Mouse (Mus musculus) liver, postnatal 0 days (tissue): ENCODE measurements at regions not wholly inside any gene's neighbourhood (a gene's known extent, or its start where the extent isn't known, plus 50 kb on each side); places are given as distances from the start of the nearest gene placed in this dataset.

Experiments used
- ATAC-seq: fragments of 200-750 bp; cut with Nextera tagmentation; 2 replicates; pipeline ENCODE4 v1.8.0; 2017; ENCODE audit warnings: mild to moderate bottlenecking, moderate library complexity
- DNase-seq: peaks from one replicate; pipeline ENCODE4 v3.0.0-alpha.2; 2016
- H3K27ac ChIP-seq: fragments of 300-500 bp; sonication (generic); 2 replicates; pipeline ENCODE4 v1.5.1; 2014; ENCODE audit warnings: antibody characterized with exemption, moderate library complexity, mild to moderate bottlenecking, low read depth
- H3K27me3 ChIP-seq: fragments of 300-500 bp; sonication (generic); 2 replicates; pipeline ENCODE4 v1.6.1; 2014; ENCODE audit warnings: low read length, control low read depth, mixed read lengths; ENCODE audit not compliant: insufficient read depth
- H3K36me3 ChIP-seq: fragments of 300-500 bp; sonication (generic); replicated peaks from 2 replicates; pipeline ENCODE4 v1.6.1; 2014; ENCODE audit warnings: mild to moderate bottlenecking, control low read depth, low read length, moderate library complexity, mixed read lengths; ENCODE audit not compliant: insufficient read depth
- H3K4me1 ChIP-seq: fragments of 300-500 bp; sonication (generic); 2 replicates; pipeline ENCODE4 v1.6.1; 2014; ENCODE audit warnings: antibody characterized with exemption, mild to moderate bottlenecking, control low read depth; ENCODE audit not compliant: insufficient read depth
- H3K4me2 ChIP-seq: fragments of 300-500 bp; sonication (generic); 2 replicates; pipeline ENCODE4 v1.6.1; 2014; ENCODE audit warnings: low read depth, mild to moderate bottlenecking, low read length, moderate library complexity, mixed read lengths
- H3K4me3 ChIP-seq: fragments of 300-500 bp; sonication (generic); 2 replicates; pipeline ENCODE4 v1.5.1; 2014; ENCODE audit warnings: low read depth, low read length
- H3K9ac ChIP-seq: fragments of 300-500 bp; sonication (generic); replicated peaks from 2 replicates; pipeline ENCODE4 v1.6.1; 2014; ENCODE audit warnings: mild to moderate bottlenecking, moderate library complexity
- H3K9me3 ChIP-seq: fragments of 300-500 bp; sonication (generic); 2 replicates; pipeline ENCODE4 v1.6.1; 2016; ENCODE audit warnings: mild to moderate bottlenecking, control low read depth, low read length, mixed read lengths
- CTCF ChIP-seq: sonication (generic); IDR thresholded peaks from 2 replicates; pipeline ENCODE4 v1.5.1; 2016; ENCODE audit warnings: antibody characterized with exemption, low read depth
- EP300 ChIP-seq: IDR thresholded peaks from 2 replicates; pipeline ENCODE4 v1.6.1; 2016; ENCODE audit warnings: antibody characterized with exemption, low read depth, mild to moderate bottlenecking
- WGBS: fragments of 180-500 bp; shearing (Covaris S2); extraction: QIAGEN DNeasy Blood & Tissue Kit; methylation state at CpG from one replicate; pipeline ENCODE4 v1.1.7; 2014; ENCODE audit not compliant: insufficient replicate concordance; 5-methylcytosine and 5-hydroxymethylcytosine counted together

GRCm38 (mm10) chrX:12284741-12285140, 124.6 kb upstream of the Bcor start:
- 51% methylated on average over 4 of the region's 4 CpGs for WGBS
- no peak overlapping the region for H3K4me2 ChIP-seq
- DNase-seq (no peak), ATAC-seq (no peak)
- no peak overlapping the region for H3K27ac ChIP-seq
- H3K27me3 ChIP-seq, result 0 out of 2 replicates have a peak, but pooled peaks cover 3% of the 10 kb centered on the region
- no peaks in the 10 kb centered on the region for H3K36me3 ChIP-seq
- no peak overlapping the region for H3K9ac ChIP-seq
- TF ChIP-seq EP300, result no peak
- TF ChIP-seq CTCF, result no peak
- H3K9me3 ChIP-seq, result no peaks in the 10 kb centered on the region
- H3K4me1 ChIP-seq, result no peaks in the 10 kb centered on the region
- H3K4me3 ChIP-seq, result no peak overlapping the region

- no peak for DNase-seq
- Histone ChIP-seq H3K27me3 (0 out of 2 replicates have a peak, but pooled peaks cover 3% of the 10 kb centered on the region), H3K4me2 (0 out of 2 replicates have a peak overlapping the region, but pooled peaks have one; percentile 32), H3K4me3 (no peak overlapping the region), H3K9ac (no peak overlapping the region), H3K9me3 (no peaks in the 10 kb centered on the region), H3K27ac (peak overlapping the region; percentile 22; the same call in 1 of the 2 replicates), H3K36me3 (no peaks in the 10 kb centered on the region), H3K4me1 (no peaks in the 10 kb centered on the region)
- TF ChIP-seq EP300, result no peak
- TF ChIP-seq CTCF, result no peak
- 50% methylated on average over 5 of the region's 5 CpGs for WGBS
- ATAC-seq, result no peak
Measured at GRCm38 (mm10) chrX:12285141-12285540, 125.0 kb upstream of the Bcor start.

DNA sequence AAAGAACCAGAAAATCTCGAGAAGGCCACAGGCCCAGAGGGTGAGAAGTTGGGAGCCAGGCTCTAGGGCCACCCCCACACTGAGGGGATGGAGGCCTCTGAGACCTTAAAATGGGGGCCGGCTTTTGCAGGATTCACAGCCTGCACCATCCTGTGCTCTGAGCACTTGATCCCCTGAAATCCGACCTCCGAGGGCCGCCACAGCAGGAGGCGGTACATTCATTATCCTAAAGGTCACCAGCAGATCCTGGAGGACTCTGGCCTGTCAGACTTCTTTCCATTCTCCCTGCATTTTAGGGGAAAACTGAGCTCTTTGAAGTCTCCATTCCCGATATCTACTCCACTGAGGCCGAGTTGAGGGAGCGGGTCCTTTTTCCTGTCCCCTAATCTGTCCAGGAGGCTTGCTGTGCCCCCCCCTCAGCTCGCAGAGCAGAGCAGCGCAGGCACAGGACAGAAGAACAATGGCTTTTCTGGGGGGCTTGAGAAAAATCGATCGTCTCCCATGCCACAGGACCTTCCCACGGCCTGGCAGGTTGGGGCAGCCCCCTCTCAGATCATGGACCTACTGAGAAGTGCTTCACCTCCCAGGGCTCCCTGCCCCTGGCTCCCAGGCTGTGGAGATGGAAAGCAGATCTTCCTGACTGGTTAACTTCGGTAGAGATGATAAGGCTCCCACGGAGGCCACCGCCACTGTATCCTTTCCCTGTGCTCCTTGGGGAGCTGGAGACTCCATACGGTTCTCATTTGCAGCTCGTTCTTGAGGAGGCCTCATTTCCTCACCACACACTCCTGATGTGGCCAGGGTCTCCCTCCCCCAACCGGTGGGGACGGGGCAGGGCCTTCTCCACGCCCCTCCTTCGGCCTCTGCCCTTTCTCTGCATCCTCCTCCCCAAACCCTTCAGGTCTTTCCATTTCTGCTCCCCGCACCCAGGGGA, 126.1 kb upstream of the Bcor start:
- H3K36me3 ChIP-seq, result no peaks in the 10 kb centered on the region
- H3K9me3 ChIP-seq, result no peaks in the 10 kb centered on the region
- no peak overlapping the region for H3K4me2 ChIP-seq
- peak overlapping the region; percentile 74 for H3K27ac ChIP-seq
- whole genome bisulfite sequencing, result 47% methylated on average over 24 of the region's 24 CpGs
- H3K27me3 ChIP-seq, result 0 out of 2 replicates have a peak, but pooled peaks cover 3% of the 10 kb centered on the region
- no peak overlapping the region for H3K4me3 ChIP-seq
- no peak overlapping the region; the same call in 1 of the 2 replicates for H3K9ac ChIP-seq
- H3K4me1 ChIP-seq, result no peaks in the 10 kb centered on the region
- ATAC-seq (no peak), DNase-seq (no peak)
- TF ChIP-seq CTCF (no peak), EP300 (no peak)

GRCm38 (mm10) chrX:12286910-12287522, 126.9 kb upstream of the Bcor start:
- H3K4me1 ChIP-seq, result no peaks in the 10 kb centered on the region
- no peak overlapping the region for H3K4me2 ChIP-seq
- no peak overlapping the region for H3K4me3 ChIP-seq
- WGBS, result 31% methylated on average over 18 of the region's 18 CpGs
- no peaks in the 10 kb centered on the region for H3K9me3 ChIP-seq
- H3K27ac ChIP-seq, result peak overlapping the region; percentile 74
- H3K27me3 ChIP-seq, result 0 out of 2 replicates have a peak, but pooled peaks cover 3% of the 10 kb centered on the region
- TF ChIP-seq CTCF (peak; percentile 31; the same call in 1 of the 2 replicates), EP300 (no peak)
- no peak overlapping the region; the same call in 1 of the 2 replicates for H3K9ac ChIP-seq
- DNase-seq, result peak; percentile 25
- no peaks in the 10 kb centered on the region for H3K36me3 ChIP-seq
- peak; percentile 78 for ATAC-seq

GRCm38 (mm10) chrX:12287656-12288561, 127.8 kb upstream of the Bcor start:
- H3K27me3 ChIP-seq, result 0 out of 2 replicates have a peak, but pooled peaks cover 3% of the 10 kb centered on the region
- TF ChIP-seq CTCF (no peak), EP300 (no peak)
- no peak overlapping the region; the same call in 1 of the 2 replicates for H3K4me2 ChIP-seq
- 38% methylated on average over 16 of the region's 17 CpGs for WGBS
- H3K4me3 ChIP-seq, result no peak overlapping the region
- H3K9ac ChIP-seq, result no peak overlapping the region
- H3K27ac ChIP-seq, result peak overlapping the region; percentile 74
- ATAC-seq (no peak), DNase-seq (no peak)
- no peaks in the 10 kb centered on the region for H3K36me3 ChIP-seq
- H3K9me3 ChIP-seq, result no peaks in the 10 kb centered on the region
- no peaks in the 10 kb centered on the region for H3K4me1 ChIP-seq
